Comparison of ENCODE assay signal across 29 mouse cellular contexts in genomic region chr17:5607352-5607751, GRCm38 (mm10).
DNase-seq lines count a peak whose midpoint lies in the region; ATAC-seq lines count a peak whose summit lies in the region.
"Had no signal": no experiment of that assay in that cellular context is flagged by ENCODE, and none has a peak within 500 bp of the region (broad histone marks: within the 10 kb centered on the region; RNA-seq: fewer than 3 reads in every experiment).

No protein-coding gene starts in this region.

- WGBS in forebrain, embryonic 14.5 days: 50% methylated on average over 7 of the region's 7 CpGs
- WGBS in forebrain, embryonic 12.5 days: 67% methylated on average over 7 of the region's 7 CpGs

- ATAC-seq in cerebellum, adult (ENCODE audit: insufficient number of reproducible peaks, low FRiP score, low TSS enrichment): peak; percentile 36; the same call in 1 of the 2 replicates
- 0 out of 2 replicates have a peak, but pooled peaks have one; percentile 52 for ATAC-seq in forebrain, embryonic 14.5 days
- no peak; the same call in 1 of the 2 replicates for ATAC-seq in forebrain, embryonic 12.5 days (ENCODE audit: low FRiP score)
- no peak for ATAC-seq in monocyte, adult 5-6 weeks (replicated peaks; ENCODE audit: insufficient number of reproducible peaks, low FRiP score, low TSS enrichment, poor library complexity, severe bottlenecking)
- ATAC-seq: hindbrain, postnatal 0 days; intestine, embryonic 16.5 days had no signal

- no peaks in the 10 kb centered on the region for H3K36me3 ChIP-seq in forebrain, embryonic 14.5 days (ENCODE audit: control insufficient read depth, insufficient read depth, low read length)
- no peaks in the 10 kb centered on the region for H3K36me3 ChIP-seq in forebrain, embryonic 12.5 days (replicated peaks)
- H3K36me3 ChIP-seq: heart, embryonic 13.5 days; limb, embryonic 15.5 days; liver, embryonic 15.5 days; lung, embryonic 15.5 days; neural tube, embryonic 13.5 days; stomach, embryonic 15.5 days had no signal

- H3K27ac ChIP-seq in forebrain, embryonic 14.5 days (ENCODE audit: low read depth, low read length): no peak overlapping the region
- no peak overlapping the region for H3K27ac ChIP-seq in forebrain, embryonic 12.5 days
- H3K27ac ChIP-seq: heart, adult 2 months; heart, embryonic 13.5 days; hindbrain, postnatal 0 days; limb, embryonic 15.5 days; liver, embryonic 15.5 days; lung, embryonic 15.5 days; neural tube, embryonic 13.5 days; stomach, embryonic 15.5 days had no signal

- H3K9ac ChIP-seq in forebrain, embryonic 14.5 days (ENCODE audit: low read length): no peak overlapping the region
- no peak overlapping the region for H3K9ac ChIP-seq in forebrain, embryonic 12.5 days
- H3K9ac ChIP-seq: heart, embryonic 13.5 days; limb, embryonic 15.5 days; liver, embryonic 15.5 days; lung, embryonic 15.5 days; neural tube, embryonic 13.5 days; stomach, embryonic 15.5 days had no signal

- H3K27me3 ChIP-seq in forebrain, embryonic 14.5 days (replicated peaks; ENCODE audit: control insufficient read depth, insufficient read depth, low read length): no peaks in the 10 kb centered on the region
- H3K27me3 ChIP-seq in forebrain, embryonic 12.5 days: no peaks in the 10 kb centered on the region
- H3K27me3 ChIP-seq: heart, embryonic 13.5 days; limb, embryonic 15.5 days; liver, embryonic 15.5 days; lung, embryonic 15.5 days; neural tube, embryonic 13.5 days; stomach, embryonic 15.5 days had no signal

- no peak overlapping the region for H3K4me2 ChIP-seq in forebrain, embryonic 14.5 days (ENCODE audit: low read length)
- H3K4me2 ChIP-seq in forebrain, embryonic 12.5 days: no peak overlapping the region
- H3K4me2 ChIP-seq: heart, embryonic 13.5 days; limb, embryonic 15.5 days; liver, embryonic 15.5 days; lung, embryonic 15.5 days; neural tube, embryonic 13.5 days; stomach, embryonic 15.5 days had no signal

- H3K4me3 ChIP-seq in forebrain, embryonic 14.5 days (ENCODE audit: low read depth, low read length): no peak overlapping the region
- H3K4me3 ChIP-seq in forebrain, embryonic 12.5 days (replicated peaks): no peak overlapping the region
- H3K4me3 ChIP-seq: heart, adult 2 months; heart, embryonic 13.5 days; limb, embryonic 15.5 days; liver, embryonic 15.5 days; lung, embryonic 15.5 days; neural tube, embryonic 13.5 days; stomach, embryonic 15.5 days had no signal

- peaks cover 11% of the 10 kb centered on the region for H3K4me1 ChIP-seq in forebrain, embryonic 14.5 days (ENCODE audit: control insufficient read depth, insufficient read depth, low read length)
- peaks cover 17% of the 10 kb centered on the region; the same call in 1 of the 2 replicates for H3K4me1 ChIP-seq in forebrain, embryonic 12.5 days

- H3K9me3 ChIP-seq in forebrain, embryonic 14.5 days (replicated peaks; ENCODE audit: control insufficient read depth, low read length): no peaks in the 10 kb centered on the region
- no peaks in the 10 kb centered on the region for H3K9me3 ChIP-seq in forebrain, embryonic 12.5 days
- H3K9me3 ChIP-seq: heart, embryonic 13.5 days; limb, embryonic 15.5 days; liver, embryonic 15.5 days; lung, embryonic 15.5 days; neural tube, embryonic 13.5 days; stomach, embryonic 15.5 days had no signal

- DNase-seq in cerebellum, postnatal 10 days: no peak
- peak; percentile 70 for DNase-seq in forebrain, embryonic 14.5 days (ENCODE audit: low spot score)
- peak; percentile 23 to 29 for DNase-seq in right cerebral cortex, adult 2 months (ENCODE audit: low spot score in 2 of 2)
- no peak for DNase-seq in right cerebral cortex, postnatal 14 days
- peak; percentile 35 to 48 for DNase-seq in layer of hippocampus, postnatal 36 days
- DNase-seq: adrenal gland, postnatal 10 days; embryo, embryonic 11 days; gastrocnemius, postnatal 25 days; heart, adult 2 months; heart, postnatal 14 days; kidney, adult 9 months; kidney, postnatal 14 days; lung, postnatal 4 days; midbrain, embryonic 14.5 days; retina, postnatal 1 day; right cerebral cortex, postnatal 4 days; thymus, adult 18-20 months; thymus, postnatal 36 days had no signal

Comparison
In these comparisons a context has a peak if more than half of its experiments do, and no peak if none do; other contexts are left out.
1. ATAC-seq: peak in cerebellum, adult (single experiment) and forebrain, embryonic 14.5 days (single experiment); none in forebrain, embryonic 12.5 days (single experiment) and monocyte, adult 5-6 weeks (single experiment).
2. DNase-seq: peak in forebrain, embryonic 14.5 days (single experiment), right cerebral cortex, adult 2 months (2 of 2) and layer of hippocampus, postnatal 36 days (2 of 2); none in cerebellum, postnatal 10 days (0 of 2) and right cerebral cortex, postnatal 14 days (single experiment).